Comparison of ENCODE assay signal across 18 mouse cellular contexts in genomic region chr17:24636781-24637481, GRCm38 (mm10). TPM values are rescaled to one million over a fixed set of nuclear protein-coding genes. Genes with fewer than 3 reads are reported as not detected.
DNase-seq lines count a peak whose midpoint lies in the region; ATAC-seq and TF ChIP-seq lines count a peak whose summit lies in the region.
"Had no signal": no experiment of that assay in that cellular context is flagged by ENCODE, and none has a peak within 500 bp of the region (broad histone marks: within the 10 kb centered on the region; RNA-seq: fewer than 3 reads in every experiment).

No protein-coding gene starts in this region.

- peaks cover 28% of the 10 kb centered on the region for H3K36me3 ChIP-seq in heart, postnatal 0 days (replicated peaks; ENCODE audit: control insufficient read depth, insufficient read depth, low read length)
- H3K36me3 ChIP-seq in heart, embryonic 11.5 days (ENCODE audit: control insufficient read depth, insufficient read depth, low read length), result peaks cover 2% of the 10 kb centered on the region; the same call in 1 of the 2 replicates
- H3K36me3 ChIP-seq: liver, embryonic 15.5 days had no signal

- no peak for ATAC-seq in heart, postnatal 0 days (ENCODE audit: insufficient read depth, low read depth)
- ATAC-seq in heart, embryonic 11.5 days (replicated peaks; ENCODE audit: insufficient number of reproducible peaks, low FRiP score, low TSS enrichment), result no peak
- ATAC-seq: CD4-positive, CD25-positive, alpha-beta regulatory T cell, adult 4 months; intestine, embryonic 15.5 days; Patski had no signal

- WGBS in heart, postnatal 0 days, result 66% methylated on average over 5 of the region's 5 CpGs
- 59% methylated on average over 5 of the region's 5 CpGs for WGBS in heart, embryonic 11.5 days (ENCODE audit: insufficient replicate concordance)

- no peak for TF ChIP-seq CTCF in heart, postnatal 0 days (IDR thresholded peaks at IDR 0.05; ENCODE audit: low read depth)

- TF ChIP-seq EP300 in heart, postnatal 0 days (IDR thresholded peaks at IDR 0.05; ENCODE audit: low read depth), result 0 out of 2 replicates have a peak, but pooled peaks have one; percentile 21

- no peak overlapping the region for H3K4me3 ChIP-seq in heart, postnatal 0 days (ENCODE audit: low read depth, low read length)
- no peak overlapping the region for H3K4me3 ChIP-seq in heart, embryonic 11.5 days (ENCODE audit: low read depth, low read length)
- H3K4me3 ChIP-seq in brown adipose tissue, adult 24 weeks (ENCODE audit: insufficient read depth, low read depth, low read length), result no peak overlapping the region
- H3K4me3 ChIP-seq: hindbrain, embryonic 13.5 days; intestine, embryonic 15.5 days; liver, embryonic 15.5 days had no signal

- H3K27me3 ChIP-seq in heart, postnatal 0 days (ENCODE audit: control insufficient read depth, insufficient read depth, low read length), result no peaks in the 10 kb centered on the region
- peaks cover 42% of the 10 kb centered on the region for H3K27me3 ChIP-seq in heart, embryonic 11.5 days (ENCODE audit: control insufficient read depth, insufficient read depth, low read length)
- H3K27me3 ChIP-seq: hindbrain, embryonic 13.5 days; intestine, embryonic 15.5 days; liver, embryonic 15.5 days; Patski had no signal

- H3K9me3 ChIP-seq in heart, postnatal 0 days (replicated peaks; ENCODE audit: control insufficient read depth, low read length), result no peaks in the 10 kb centered on the region
- no peaks in the 10 kb centered on the region for H3K9me3 ChIP-seq in heart, embryonic 11.5 days (replicated peaks; ENCODE audit: control insufficient read depth, low read length)
- H3K9me3 ChIP-seq: hindbrain, embryonic 13.5 days; intestine, embryonic 15.5 days; liver, embryonic 15.5 days had no signal

- no peak overlapping the region for H3K9ac ChIP-seq in heart, postnatal 0 days (replicated peaks; ENCODE audit: low read depth, low read length)
- no peak overlapping the region for H3K9ac ChIP-seq in heart, embryonic 11.5 days (ENCODE audit: low read depth, low read length)
- H3K9ac ChIP-seq: hindbrain, embryonic 13.5 days; intestine, embryonic 15.5 days; liver, embryonic 15.5 days had no signal

- no peak for DNase-seq in heart, postnatal 0 days (ENCODE audit: low spot score)
- peak; percentile 64 for DNase-seq in ES-CJ7 (ENCODE audit: low read depth, low spot score)
- peak; percentile 71 for DNase-seq in lung, postnatal 10 days
- DNase-seq in spleen, postnatal 36 days (ENCODE audit: low spot score in 2 of 2), result no peak
- DNase-seq in B cell, adult 2 months, result no peak
- DNase-seq: cerebellum, adult 11 months; kidney, postnatal 25 days; thymus, adult 2 months had no signal

- H3K27ac ChIP-seq in heart, postnatal 0 days (ENCODE audit: low read depth), result no peak overlapping the region
- H3K27ac ChIP-seq in heart, embryonic 11.5 days (ENCODE audit: low read depth, low read length), result no peak overlapping the region
- 0 out of 2 replicates have a peak overlapping the region, but pooled peaks have one; percentile 8 for H3K27ac ChIP-seq in brown adipose tissue, adult 24 weeks (replicated peaks; ENCODE audit: low read depth, low read length)
- H3K27ac ChIP-seq: hindbrain, embryonic 13.5 days; intestine, embryonic 15.5 days; liver, embryonic 15.5 days had no signal

- H3K4me1 ChIP-seq in heart, postnatal 0 days (ENCODE audit: control insufficient read depth, insufficient read depth), result peaks cover 12% of the 10 kb centered on the region
- peaks cover 30% of the 10 kb centered on the region for H3K4me1 ChIP-seq in heart, embryonic 11.5 days (ENCODE audit: control insufficient read depth, insufficient read depth, low read length)
- peaks cover 27% of the 10 kb centered on the region for H3K4me1 ChIP-seq in brown adipose tissue, adult 24 weeks (ENCODE audit: control insufficient read depth, insufficient read depth, insufficient read length, low read length)

- no peak overlapping the region for H3K4me2 ChIP-seq in heart, postnatal 0 days (ENCODE audit: low read depth, low read length)
- H3K4me2 ChIP-seq in heart, embryonic 11.5 days, result no peak overlapping the region
- H3K4me2 ChIP-seq: hindbrain, embryonic 13.5 days; intestine, embryonic 15.5 days; liver, embryonic 15.5 days had no signal

RNA-seq across cellular contexts. Expression of gene Nthl1, which starts 4.5 kb away (rescaled TPM):
- 3.7 and 10.0 TPM in 2 replicates for total RNA-seq in heart, postnatal 0 days (2014; rRNA removed; ENCODE audit: low replicate concordance)
- 5.7 and 7.3 TPM in 2 replicates for polyA plus RNA-seq in heart, postnatal 0 days (2015; fragmentation: Nextera tagmentation; extraction: Ambion mirVana)
- 9.1 and 9.8 TPM in 2 replicates for polyA plus RNA-seq in heart, embryonic 11.5 days (2014; fragmentation: Nextera tagmentation; extraction: Ambion mirVana)
- polyA plus RNA-seq in brown adipose tissue, adult 24 weeks (2012; ENCODE audit: insufficient read depth, insufficient read length, missing spikeins), result 3.4 and 7.7 TPM in 2 replicates

RNA-seq across cellular contexts. Expression of gene Tsc2, which starts 4.5 kb away (rescaled TPM):
- total RNA-seq in heart, postnatal 0 days (2014; rRNA removed; ENCODE audit: low replicate concordance), result 55.4 and 88.7 TPM in 2 replicates
- polyA plus RNA-seq in heart, postnatal 0 days (2015; fragmentation: Nextera tagmentation; extraction: Ambion mirVana), result 29.2 and 34.4 TPM in 2 replicates
- polyA plus RNA-seq in heart, embryonic 11.5 days (2014; fragmentation: Nextera tagmentation; extraction: Ambion mirVana), result 46.7 and 50.6 TPM in 2 replicates
- polyA plus RNA-seq in brown adipose tissue, adult 24 weeks (2012; ENCODE audit: insufficient read depth, insufficient read length, missing spikeins), result 67.6 and 69.2 TPM in 2 replicates

RNA-seq across cellular contexts. Expression of gene Slc9a3r2, which starts 13.2 kb away (rescaled TPM):
- total RNA-seq in heart, postnatal 0 days (2014; rRNA removed; ENCODE audit: low replicate concordance), result 87.9 and 118 TPM in 2 replicates
- polyA plus RNA-seq in heart, postnatal 0 days (2015; fragmentation: Nextera tagmentation; extraction: Ambion mirVana), result 61.9 and 68.1 TPM in 2 replicates
- 52.7 and 58.0 TPM in 2 replicates for polyA plus RNA-seq in heart, embryonic 11.5 days (2014; fragmentation: Nextera tagmentation; extraction: Ambion mirVana)
- 20.1 and 32.2 TPM in 2 replicates for polyA plus RNA-seq in brown adipose tissue, adult 24 weeks (2012; ENCODE audit: insufficient read depth, insufficient read length, missing spikeins)
- polyA plus RNA-seq: CD4-positive, CD25-positive, alpha-beta regulatory T cell, adult 4 months had no signal

RNA-seq across cellular contexts. Expression of gene Npw, which starts 21.3 kb away (rescaled TPM):
- not detected in 2 replicates for total RNA-seq in heart, postnatal 0 days (2014; rRNA removed; ENCODE audit: low replicate concordance)
- polyA plus RNA-seq in heart, postnatal 0 days (2015; fragmentation: Nextera tagmentation; extraction: Ambion mirVana), result not detected in 2 replicates
- polyA plus RNA-seq in heart, embryonic 11.5 days (2014; fragmentation: Nextera tagmentation; extraction: Ambion mirVana), result not detected in 2 replicates
- polyA plus RNA-seq in brown adipose tissue, adult 24 weeks (2012; ENCODE audit: insufficient read depth, insufficient read length, missing spikeins), result not detected in 2 replicates
- total RNA-seq: heart, adult 18-20 months; megakaryocyte-erythroid progenitor cell, adult 5-6 weeks had no signal
- polyA plus RNA-seq: CD4-positive, CD25-positive, alpha-beta regulatory T cell, adult 4 months; hindbrain, embryonic 13.5 days; neural tube, embryonic 14.5 days; Patski had no signal

RNA-seq across cellular contexts. Expression of gene Zfp598, which starts 32.6 kb away (rescaled TPM):
- total RNA-seq in heart, postnatal 0 days (2014; rRNA removed; ENCODE audit: low replicate concordance), result 25.4 and 27.5 TPM in 2 replicates
- 7.8 TPM in 2 replicates for polyA plus RNA-seq in heart, postnatal 0 days (2015; fragmentation: Nextera tagmentation; extraction: Ambion mirVana)
- 19.7 and 22.0 TPM in 2 replicates for polyA plus RNA-seq in heart, embryonic 11.5 days (2014; fragmentation: Nextera tagmentation; extraction: Ambion mirVana)
- polyA plus RNA-seq in brown adipose tissue, adult 24 weeks (2012; ENCODE audit: insufficient read depth, insufficient read length, missing spikeins), result 9.2 and 10.0 TPM in 2 replicates

Comparison
In these comparisons a context has a peak if more than half of its experiments do, and no peak if none do; other contexts are left out.
1. DNase-seq: peak in ES-CJ7 (single experiment) and lung, postnatal 10 days (single experiment); none in heart, postnatal 0 days (single experiment), spleen, postnatal 36 days (0 of 2) and B cell, adult 2 months (0 of 2).